Mouse (Mus musculus): ENCODE data around the gene Itgae. TPM values are rescaled to one million over a fixed set of nuclear protein-coding genes. Genes with fewer than 3 reads are reported as not detected.

The Itgae gene
- polyA plus RNA-seq (2017; shearing (Covaris generic)), result 0.41 TPM

DNA sequence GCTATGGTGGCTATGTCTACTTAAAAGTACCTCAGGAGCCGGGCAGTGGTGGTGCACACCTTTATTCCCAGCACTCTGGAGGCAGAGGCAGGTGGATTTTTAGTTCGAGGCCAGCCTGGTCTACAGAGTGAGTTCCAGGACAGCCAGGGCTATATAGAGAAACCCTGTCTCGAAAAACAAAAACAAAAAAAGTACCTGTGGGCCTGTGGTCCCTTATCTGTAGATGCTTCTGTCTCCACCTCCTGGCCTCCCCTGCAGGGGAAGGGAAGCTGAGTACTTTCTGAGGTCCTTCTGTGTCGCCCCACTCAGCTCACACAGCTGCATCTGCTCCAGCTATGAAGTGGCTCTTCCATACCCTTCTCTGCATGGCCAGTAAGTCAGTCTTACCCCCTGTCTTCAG is at the start of gene Itgae:
Gene Itgae, plus strand, starts transcription at position 301 of the 400 bp plus-strand sequence.

DNA sequence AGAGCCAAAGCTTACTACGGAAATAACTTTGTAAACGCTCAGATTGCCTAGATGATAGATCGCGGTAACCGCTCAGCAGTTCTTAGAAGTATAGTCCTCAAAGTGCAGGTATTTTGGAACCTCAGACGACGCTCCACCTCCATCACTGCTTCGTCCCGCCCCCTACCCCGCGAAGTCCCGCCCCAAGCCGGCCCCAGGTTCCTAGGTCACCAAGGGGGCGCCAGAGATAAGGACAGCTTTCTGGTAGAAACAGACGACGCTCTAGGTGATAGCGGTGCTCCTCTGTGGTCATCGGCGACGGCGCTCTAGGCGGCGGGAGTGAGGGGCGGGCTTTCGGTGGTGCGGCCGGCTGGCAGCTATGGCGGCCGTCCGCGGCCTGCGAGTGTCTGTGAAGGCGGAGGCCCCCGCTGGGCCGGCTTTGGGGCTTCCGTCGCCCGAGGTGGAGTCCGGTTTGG is 42.8 kb upstream of the Itgae start, which contains the start of gene Ncbp3:
Gene Ncbp3, plus strand, starts transcription at position 242 of the 455 bp plus-strand sequence.

DNA sequence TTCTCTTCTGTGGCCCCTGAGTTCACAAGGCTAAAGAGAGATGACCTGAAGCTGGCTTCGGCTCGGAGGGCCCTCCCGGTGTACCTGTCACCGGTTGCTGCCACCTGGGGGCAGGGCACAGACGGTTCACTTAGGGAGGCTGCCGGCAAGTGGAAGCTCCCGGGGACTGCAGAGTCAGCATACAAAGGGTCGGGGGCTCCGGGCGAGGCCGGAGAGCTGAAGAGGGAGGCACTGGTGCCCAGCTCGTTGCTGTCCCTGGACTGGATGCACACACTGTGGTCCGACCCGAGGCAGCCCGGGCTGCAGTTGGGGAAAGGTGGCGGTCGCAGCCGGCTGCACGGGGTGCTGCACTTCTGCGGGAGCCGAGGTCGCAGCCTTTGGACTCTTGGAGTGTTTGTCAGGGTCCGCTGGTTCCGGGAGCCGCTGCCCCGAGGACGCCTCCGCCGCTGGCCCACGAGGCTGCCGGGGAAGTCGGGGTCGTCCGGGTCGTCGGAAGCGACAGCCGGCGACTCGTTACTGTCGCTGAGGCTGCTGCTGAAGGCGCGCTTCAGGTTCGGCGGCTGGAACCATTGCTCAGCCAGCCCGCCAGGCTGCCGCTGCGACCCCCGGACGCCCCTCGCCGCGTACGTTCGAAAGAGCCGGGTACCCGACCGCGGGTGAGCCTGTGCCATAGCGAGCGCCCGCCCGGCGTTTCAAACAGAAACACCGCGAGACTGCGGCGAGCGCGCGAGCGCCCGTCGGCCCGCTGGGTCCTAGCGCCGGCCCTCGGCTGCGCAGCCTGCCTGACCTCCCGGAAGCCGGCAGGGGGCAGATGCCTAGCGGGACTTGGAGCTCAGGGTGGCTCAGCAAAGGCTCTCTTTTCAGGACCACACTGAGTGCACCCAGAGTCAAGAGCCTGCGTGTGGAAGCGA is 47.5 kb downstream of the Itgae start, which contains the start of gene Haspin:
Gene Haspin, minus strand, starts transcription at position 704 of the 911 bp plus-strand sequence.

DNA sequence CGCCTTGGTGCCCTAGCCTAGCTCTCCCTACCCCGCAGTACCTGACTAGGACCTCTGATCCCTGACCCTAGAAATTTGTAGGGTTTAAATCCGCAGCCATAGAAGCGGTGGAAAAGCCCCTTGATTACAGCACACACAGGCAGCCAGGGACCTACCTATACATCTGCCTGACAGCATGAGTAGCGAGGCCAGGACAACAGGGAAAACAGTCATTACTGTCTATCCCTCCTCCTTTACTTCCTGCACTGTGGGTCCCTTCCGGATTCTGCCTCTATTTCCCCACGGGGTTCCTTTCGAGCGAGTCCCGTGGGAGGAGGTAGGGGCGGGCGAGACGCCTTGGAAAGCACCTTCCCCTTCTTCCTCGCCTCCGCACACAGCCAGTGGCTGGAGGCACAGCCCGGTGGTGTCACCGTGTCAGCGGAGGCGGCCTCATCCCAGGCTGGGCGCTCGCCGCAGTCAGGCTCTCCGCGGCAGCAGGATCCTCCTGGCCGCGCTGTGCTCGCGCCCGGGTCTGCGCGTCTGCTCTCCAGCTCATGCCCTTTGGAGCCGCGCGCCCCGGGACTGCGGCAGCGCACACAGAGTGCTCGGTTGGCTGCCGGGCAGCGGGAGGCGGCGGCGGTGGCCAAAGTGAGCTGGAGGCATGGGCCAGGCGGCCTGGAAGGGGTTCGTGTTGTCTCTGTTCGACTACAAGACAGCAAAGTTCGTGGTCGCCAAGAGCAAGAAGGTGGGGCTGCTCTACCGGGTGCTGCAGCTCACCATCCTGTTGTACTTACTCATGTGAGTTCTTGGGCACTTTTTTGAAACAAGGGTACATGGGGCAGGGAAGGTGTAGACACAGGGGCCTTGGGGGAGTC is 69.8 kb downstream of the Itgae start, which contains the start of gene P2rx5:
Gene P2rx5, plus strand, starts transcription at position 465 of the 854 bp plus-strand sequence.

DNA sequence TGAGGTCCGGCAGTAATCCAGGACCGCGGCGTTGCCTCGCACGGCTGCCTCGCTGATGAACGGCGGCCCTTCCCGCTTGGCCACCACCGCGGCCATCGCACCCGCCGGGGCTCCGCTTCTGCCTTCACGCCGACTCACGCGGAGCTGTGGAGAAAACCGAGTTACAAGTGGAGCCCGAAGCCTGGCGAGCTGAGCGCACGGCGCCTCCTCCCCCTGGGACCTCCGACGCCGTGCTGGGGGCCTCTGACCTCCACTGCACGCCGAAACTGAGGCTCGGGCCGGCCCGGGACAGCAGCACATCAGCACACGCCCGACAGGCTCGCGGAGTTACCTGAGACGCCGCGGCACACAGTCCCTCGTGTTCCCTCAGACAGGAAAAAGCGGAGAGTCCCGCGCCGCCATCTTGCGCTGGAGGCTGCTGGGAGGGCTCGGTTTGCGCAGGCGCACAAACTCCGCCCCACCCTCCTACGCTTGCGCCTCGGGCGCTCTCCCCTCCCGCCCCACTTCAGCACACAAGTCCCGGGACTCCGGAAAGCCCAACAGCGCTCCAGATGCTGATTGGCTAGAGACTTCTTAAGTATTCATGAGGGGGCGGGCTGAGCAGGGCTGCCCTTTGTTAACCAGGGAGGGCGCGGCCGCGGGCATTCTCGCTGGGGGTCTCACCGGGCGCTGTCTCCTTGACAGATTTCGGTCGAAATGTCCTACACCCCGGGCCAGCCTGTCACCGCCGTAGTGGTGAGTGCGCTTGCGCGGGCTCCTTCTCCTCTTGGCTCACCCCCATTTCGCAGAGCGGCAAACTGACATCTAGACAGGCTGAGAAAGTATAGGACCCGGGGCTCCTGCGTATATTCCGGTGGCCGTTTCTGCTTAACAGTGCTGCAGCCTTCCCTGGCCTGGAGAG is 86.5 kb downstream of the Itgae start, which contains the start of the genes Emc6 and Tax1bp3:
Gene Emc6, minus strand, starts transcription at position 430 of the 901 bp plus-strand sequence.
Gene Tax1bp3, plus strand, starts transcription at position 476 of the 901 bp plus-strand sequence.

Other genes starting within 250 kb of the Itgae start
- gene Atp2a3, start 129.4 kb upstream of the Itgae start, polyA plus RNA-seq (2017; shearing (Covaris generic)), result 280 TPM
- gene P2rx1, start 91.5 kb upstream of the Itgae start, polyA plus RNA-seq (2017; shearing (Covaris generic)), result 0.15 TPM
- gene Camkk1, start 71.6 kb upstream of the Itgae start, polyA plus RNA-seq (2017; shearing (Covaris generic)), result 6.6 TPM
- 14.2 TPM for gene Ncbp3, start 42.8 kb upstream of the Itgae start, polyA plus RNA-seq (2017; shearing (Covaris generic))
- 2.8 TPM for gene Haspin, start 47.7 kb downstream of the Itgae start, polyA plus RNA-seq (2017; shearing (Covaris generic))
- gene P2rx5, start 69.8 kb downstream of the Itgae start, polyA plus RNA-seq (2017; shearing (Covaris generic)), result not detected
- gene Emc6, start 86.5 kb downstream of the Itgae start, polyA plus RNA-seq (2017; shearing (Covaris generic)), result 101 TPM
- gene Tax1bp3, start 86.5 kb downstream of the Itgae start, polyA plus RNA-seq (2017; shearing (Covaris generic)), result 20.2 TPM
- gene Ctns, start 108.5 kb downstream of the Itgae start, polyA plus RNA-seq (2017; shearing (Covaris generic)), result 16.6 TPM
- 7.3 TPM for gene Shpk, start 108.9 kb downstream of the Itgae start, polyA plus RNA-seq (2017; shearing (Covaris generic))
- gene Trpv1, start 143.7 kb downstream of the Itgae start, polyA plus RNA-seq (2017; shearing (Covaris generic)), result not detected
- not detected for gene Trpv3, start 176.8 kb downstream of the Itgae start, polyA plus RNA-seq (2017; shearing (Covaris generic))
- gene Aspa, start 239.0 kb downstream of the Itgae start, polyA plus RNA-seq (2017; shearing (Covaris generic)), result not detected
- gene Gm49340, start 239.2 kb downstream of the Itgae start, polyA plus RNA-seq (2017; shearing (Covaris generic)), result not detected
- gene Spata22, start 239.2 kb downstream of the Itgae start, polyA plus RNA-seq (2017; shearing (Covaris generic)), result not detected